Mouse (Mus musculus) intestine, embryonic 15.5 days (tissue): ENCODE measurements at regions not wholly inside any gene's neighbourhood (a gene's known extent, or its start where the extent isn't known, plus 50 kb on each side); places are given as distances from the start of the nearest gene placed in this dataset.
"Not testable (repeated sequence)": the region's sequence is repeated elsewhere in the genome, so short reads cannot be mapped to it uniquely, and the experiment has no call there.

Experiments used
- ATAC-seq: fragments of 200-750 bp; cut with Nextera tagmentation; 2 replicates; pipeline ENCODE4 v1.8.0; 2017; ENCODE audit warnings: moderate TSS enrichment, moderate library complexity
- H3K27ac ChIP-seq: fragments of 300-500 bp; sonication (generic); 2 replicates; pipeline ENCODE4 v1.5.1; 2015; ENCODE audit warnings: mild to moderate bottlenecking, inconsistent platforms
- H3K27me3 ChIP-seq: fragments of 300-500 bp; sonication (generic); replicated peaks from 2 replicates; pipeline ENCODE4 v1.6.1; 2015; ENCODE audit warnings: inconsistent platforms
- H3K36me3 ChIP-seq: fragments of 300-500 bp; sonication (generic); 2 replicates; pipeline ENCODE4 v1.6.1; 2015; ENCODE audit warnings: inconsistent platforms
- H3K4me1 ChIP-seq: fragments of 300-500 bp; sonication (generic); replicated peaks from 2 replicates; pipeline ENCODE4 v1.6.1; 2015; ENCODE audit warnings: inconsistent platforms
- H3K4me2 ChIP-seq: fragments of 300-500 bp; sonication (generic); replicated peaks from 2 replicates; pipeline ENCODE4 v1.6.1; 2015; ENCODE audit warnings: mild to moderate bottlenecking, inconsistent platforms
- H3K4me3 ChIP-seq: fragments of 300-500 bp; sonication (generic); replicated peaks from 2 replicates; pipeline ENCODE4 v1.5.1; 2015; ENCODE audit warnings: inconsistent platforms
- H3K9ac ChIP-seq: fragments of 300-500 bp; sonication (generic); 2 replicates; pipeline ENCODE4 v1.6.1; 2015; ENCODE audit warnings: inconsistent platforms
- H3K9me3 ChIP-seq: fragments of 300-500 bp; sonication (generic); 2 replicates; pipeline ENCODE4 v1.6.1; 2016; ENCODE audit warnings: inconsistent platforms
- WGBS: fragments of 180-500 bp; shearing (Covaris S2); methylation state at CpG from one replicate; pipeline ENCODE4 v1.1.7; 2015; 5-methylcytosine and 5-hydroxymethylcytosine counted together

DNA sequence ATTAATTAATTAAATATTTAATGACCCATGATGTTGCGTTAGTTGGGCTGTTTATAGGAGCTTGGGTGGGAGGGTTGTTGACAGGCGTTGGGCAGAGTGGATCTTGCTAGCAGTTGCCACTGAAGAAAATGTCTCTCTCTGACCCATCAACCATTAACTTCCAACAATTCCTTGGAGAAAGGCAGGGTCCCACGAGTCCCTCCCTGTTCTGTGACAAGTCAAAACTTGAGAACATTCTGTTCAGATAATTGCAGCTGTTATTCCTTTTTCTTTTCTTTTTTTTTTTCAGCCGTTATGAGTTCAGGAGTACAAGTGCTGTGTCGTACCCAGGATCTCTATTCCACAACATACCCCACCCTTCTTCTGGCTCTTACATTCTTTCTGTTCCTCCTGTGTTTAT lies 59.8 kb upstream of the Tnfrsf21 start:
- no peaks in the 10 kb centered on the region for H3K9me3 ChIP-seq
- no peaks in the 10 kb centered on the region for H3K36me3 ChIP-seq
- no peaks in the 10 kb centered on the region for H3K27me3 ChIP-seq
- H3K4me1 ChIP-seq, result no peaks in the 10 kb centered on the region
- ATAC-seq, result no peak
- WGBS, result 61% methylated on average over 5 of the region's 5 CpGs
- no peak overlapping the region for H3K4me3 ChIP-seq
- no peak overlapping the region for H3K4me2 ChIP-seq
- no peak overlapping the region for H3K9ac ChIP-seq
- no peak overlapping the region for H3K27ac ChIP-seq

DNA sequence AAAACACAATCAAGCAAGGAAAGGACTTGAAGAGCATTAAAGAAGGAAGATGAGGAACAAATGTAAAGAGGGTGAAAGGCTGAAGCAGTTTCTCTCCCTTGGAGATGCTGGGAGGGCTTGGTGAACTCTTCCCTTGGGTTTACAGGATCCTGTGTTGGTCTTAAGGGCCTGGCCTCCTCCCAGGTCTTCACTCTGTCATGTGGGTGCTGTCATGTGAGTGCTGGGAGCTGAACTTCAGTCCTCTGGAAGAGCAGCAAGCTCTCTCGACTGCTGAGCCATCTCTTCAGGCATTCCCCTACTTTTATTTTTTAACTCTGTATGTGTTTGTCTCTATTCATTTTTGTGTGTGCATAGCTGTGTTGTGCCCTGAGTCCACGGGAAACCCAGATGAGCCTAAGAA lies 61.6 kb upstream of the Tnfrsf21 start:
- no peak overlapping the region for H3K9ac ChIP-seq
- no peak overlapping the region for H3K4me3 ChIP-seq
- no peak overlapping the region for H3K4me2 ChIP-seq
- ATAC-seq, result no peak
- H3K27me3 ChIP-seq, result no peaks in the 10 kb centered on the region
- 40% methylated on average over 2 of the region's 2 CpGs for WGBS
- H3K27ac ChIP-seq, result no peak overlapping the region
- H3K36me3 ChIP-seq, result no peaks in the 10 kb centered on the region
- no peaks in the 10 kb centered on the region for H3K9me3 ChIP-seq
- no peaks in the 10 kb centered on the region for H3K4me1 ChIP-seq

DNA sequence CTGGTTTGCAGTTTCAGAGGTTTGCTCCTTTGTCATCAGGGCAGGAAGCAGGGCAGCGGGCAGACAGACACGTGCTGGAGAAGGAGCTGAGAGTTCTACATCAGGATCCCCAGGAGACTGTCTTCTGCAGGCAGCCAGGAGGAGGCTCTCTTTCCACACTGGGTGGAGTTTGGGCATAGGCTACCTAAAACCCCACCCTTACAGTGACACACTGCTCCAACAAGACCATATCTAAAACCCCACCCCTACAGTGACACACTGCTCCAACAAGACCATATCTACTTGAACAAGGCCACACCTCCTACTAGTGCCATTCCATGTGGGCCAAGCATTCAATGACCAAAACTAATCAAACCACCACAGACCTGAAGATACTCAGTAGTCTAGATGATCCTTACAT lies 68.0 kb upstream of the Cd2ap start:
- H3K27me3 ChIP-seq, result no peaks in the 10 kb centered on the region
- H3K9me3 ChIP-seq, result no peaks in the 10 kb centered on the region
- H3K9ac ChIP-seq, result no peak overlapping the region
- no peak overlapping the region for H3K4me2 ChIP-seq
- H3K36me3 ChIP-seq, result no peaks in the 10 kb centered on the region
- H3K4me1 ChIP-seq, result no peaks in the 10 kb centered on the region
- ATAC-seq, result no peak
- H3K27ac ChIP-seq, result no peak overlapping the region
- 89% methylated on average over 2 of the region's 2 CpGs for WGBS
- H3K4me3 ChIP-seq, result no peak overlapping the region

DNA sequence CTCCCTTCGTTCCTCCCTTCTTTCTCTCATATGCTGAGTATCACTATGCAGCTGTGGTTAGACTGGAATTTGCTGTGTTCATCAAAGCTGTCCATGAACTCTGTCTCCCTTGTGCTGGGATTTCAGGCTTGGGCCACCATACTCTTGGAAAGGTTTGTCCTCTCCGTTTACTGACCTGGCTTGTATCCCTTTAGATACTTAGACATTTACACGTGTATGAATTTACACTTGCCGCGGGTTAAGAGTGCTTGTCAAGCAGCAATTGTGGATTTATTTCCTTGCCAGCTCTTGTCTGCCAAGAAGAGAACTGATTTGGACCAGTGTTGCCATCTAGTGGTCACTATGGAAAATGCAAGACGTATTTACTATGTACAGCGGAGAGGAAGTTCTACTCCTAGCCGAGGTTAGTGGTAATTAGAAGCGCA lies 66.8 kb upstream of the Cd2ap start:
- Histone ChIP-seq H3K4me3 (no peak overlapping the region), H3K36me3 (no peaks in the 10 kb centered on the region), H3K4me2 (peak overlapping the region; percentile 39), H3K27me3 (no peaks in the 10 kb centered on the region), H3K27ac (no peak overlapping the region), H3K9ac (no peak overlapping the region), H3K9me3 (no peaks in the 10 kb centered on the region), H3K4me1 (no peaks in the 10 kb centered on the region)
- WGBS, result 4% methylated on average over 9 of the region's 9 CpGs
- ATAC-seq, result peak; percentile 67

DNA sequence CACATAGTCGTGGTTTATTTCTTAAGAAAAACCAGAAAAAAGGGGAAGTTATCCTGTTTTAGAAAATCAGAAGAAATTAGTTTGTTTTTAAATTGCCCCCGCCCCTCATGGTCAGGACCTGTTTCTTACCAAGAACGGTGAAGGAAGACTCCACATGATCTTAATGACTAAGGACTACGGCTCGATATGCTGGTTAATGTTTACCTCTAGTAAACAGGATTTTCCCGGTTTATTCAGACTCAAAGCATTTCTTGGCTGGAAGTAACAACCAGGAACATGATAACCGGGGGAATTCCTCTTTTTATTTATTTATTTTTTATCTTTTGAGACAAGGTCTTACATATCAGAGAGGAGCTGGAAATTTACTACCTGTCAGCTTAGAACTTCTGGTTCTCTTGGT lies 63.0 kb upstream of the Cd2ap start:
- no peaks in the 10 kb centered on the region for H3K4me1 ChIP-seq
- H3K4me2 ChIP-seq, result no peak overlapping the region
- H3K4me3 ChIP-seq, result no peak overlapping the region
- 42% methylated on average over 7 of the region's 7 CpGs for WGBS
- H3K27ac ChIP-seq, result no peak overlapping the region
- no peak overlapping the region for H3K9ac ChIP-seq
- H3K27me3 ChIP-seq, result no peaks in the 10 kb centered on the region
- peak; percentile 75 for ATAC-seq
- no peaks in the 10 kb centered on the region for H3K9me3 ChIP-seq
- no peaks in the 10 kb centered on the region for H3K36me3 ChIP-seq

DNA sequence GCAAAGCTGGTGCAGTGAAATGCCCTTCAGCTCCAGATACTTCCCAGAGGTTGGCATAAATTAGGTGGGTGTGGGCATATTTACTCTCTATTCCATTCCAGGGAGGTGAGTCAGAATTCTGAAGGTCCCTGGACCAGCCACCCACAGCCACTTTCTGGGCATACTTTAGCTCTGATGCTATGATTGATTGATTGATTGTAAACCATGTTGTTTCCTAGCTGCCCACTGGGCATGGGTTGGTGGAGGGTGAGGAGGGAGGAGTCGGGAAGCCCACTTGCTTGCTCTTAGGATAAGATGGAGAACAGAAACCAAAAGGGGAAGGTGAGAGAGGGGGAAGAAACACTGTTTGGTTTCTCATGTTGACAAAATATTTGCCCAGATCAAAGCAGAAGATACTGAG lies 62.1 kb upstream of the Cd2ap start:
- 0 out of 2 replicates have a peak, but pooled peaks have one; percentile 9 for ATAC-seq
- H3K27me3 ChIP-seq, result no peaks in the 10 kb centered on the region
- no peak overlapping the region for H3K27ac ChIP-seq
- H3K9ac ChIP-seq, result no peak overlapping the region
- H3K9me3 ChIP-seq, result no peaks in the 10 kb centered on the region
- no peaks in the 10 kb centered on the region for H3K4me1 ChIP-seq
- H3K36me3 ChIP-seq, result no peaks in the 10 kb centered on the region
- no peak overlapping the region for H3K4me2 ChIP-seq
- WGBS, result 50% methylated on average over 1 of the region's 1 CpGs
- no peak overlapping the region for H3K4me3 ChIP-seq

DNA sequence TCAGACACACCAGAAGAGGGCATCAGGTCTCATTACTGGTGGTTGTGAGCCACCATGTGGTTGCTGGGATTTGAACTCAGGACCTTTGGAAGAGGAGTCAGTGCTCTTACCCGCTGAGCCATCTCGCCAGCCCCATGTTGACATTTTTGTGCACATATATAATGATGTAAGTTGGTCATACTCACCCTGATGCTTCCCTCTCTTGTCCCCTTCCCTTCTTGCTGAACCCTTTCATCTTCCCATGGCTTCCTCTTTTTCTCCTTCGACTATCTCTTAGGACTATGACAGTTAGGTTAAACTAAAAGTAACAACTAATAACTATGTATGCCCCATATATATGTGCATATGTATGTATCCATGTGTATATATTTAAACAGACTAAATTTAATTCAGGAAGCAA lies 61.0 kb upstream of the Cd2ap start:
- not testable (repeated sequence) for ATAC-seq, H3K4me2 ChIP-seq, H3K9ac ChIP-seq, H3K27me3 ChIP-seq, H3K4me3 ChIP-seq, H3K4me1 ChIP-seq, H3K27ac ChIP-seq, H3K36me3 ChIP-seq, H3K9me3 ChIP-seq
- WGBS, result 87% methylated on average over 3 of the region's 3 CpGs

DNA sequence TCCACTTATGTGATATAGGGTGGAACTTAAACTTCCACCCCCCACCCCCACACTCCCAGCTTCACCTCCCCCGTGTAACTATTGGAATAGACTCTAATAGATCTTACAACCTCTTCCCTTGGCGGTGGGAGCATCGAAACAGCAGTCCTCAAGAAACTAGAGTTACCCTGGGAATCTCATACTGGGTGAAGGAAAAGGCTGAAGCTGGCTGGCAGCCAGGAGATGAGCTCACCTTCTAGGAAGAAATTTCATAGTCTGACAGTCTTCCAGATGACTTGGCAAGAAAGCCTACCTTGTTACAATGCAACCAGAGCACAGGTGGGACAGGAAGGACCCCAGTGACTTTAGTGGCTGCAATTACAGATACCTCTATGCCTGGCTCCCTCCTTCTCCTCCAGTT lies 57.6 kb upstream of the Cd2ap start:
- Histone ChIP-seq H3K4me1 (0 out of 2 replicates have a peak, but pooled peaks cover 3% of the 10 kb centered on the region), H3K27ac (peak overlapping the region; percentile 36; the same call in 1 of the 2 replicates), H3K4me2 (no peak overlapping the region), H3K9ac (no peak overlapping the region), H3K27me3 (no peaks in the 10 kb centered on the region), H3K9me3 (no peaks in the 10 kb centered on the region), H3K4me3 (no peak overlapping the region), H3K36me3 (no peaks in the 10 kb centered on the region)
- ATAC-seq, result peak; percentile 21
- 30% methylated on average over 3 of the region's 3 CpGs for WGBS

DNA sequence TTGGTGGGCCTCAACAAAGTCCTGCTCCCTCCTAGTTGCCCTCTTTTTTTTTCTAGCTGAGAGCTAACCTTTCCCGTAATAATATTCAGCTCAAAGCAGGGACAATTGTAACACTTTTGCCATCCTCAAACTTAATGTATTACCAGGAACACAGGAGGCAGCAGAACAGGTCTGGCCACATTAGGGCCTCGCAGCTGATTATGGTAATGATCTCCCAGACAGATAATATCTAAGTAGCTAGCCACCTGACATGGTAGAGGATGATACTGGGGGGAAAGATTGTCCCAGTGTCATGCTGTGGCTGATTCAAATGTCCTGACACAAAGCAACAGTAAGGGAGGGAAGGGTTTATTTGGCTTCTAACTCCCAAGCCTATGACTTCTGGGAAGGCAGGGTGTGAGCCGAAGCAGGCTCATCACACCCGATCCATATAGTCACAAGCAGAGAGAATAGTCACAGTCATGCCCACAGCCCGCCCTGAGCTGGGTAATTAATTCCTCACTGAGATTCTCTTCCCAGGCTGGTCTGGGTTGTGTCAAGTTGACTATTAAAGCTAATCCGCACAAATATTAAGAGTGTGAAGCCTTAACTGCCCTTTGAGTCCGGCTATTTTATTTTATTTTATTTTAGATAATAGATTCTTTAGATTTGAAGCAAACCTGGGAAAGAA lies 57.0 kb upstream of the Cd2ap start:
- ATAC-seq, result peak; percentile 72
- Histone ChIP-seq H3K36me3 (no peaks in the 10 kb centered on the region), H3K9me3 (no peaks in the 10 kb centered on the region), H3K27me3 (no peaks in the 10 kb centered on the region), H3K9ac (no peak overlapping the region), H3K4me3 (no peak overlapping the region), H3K4me1 (0 out of 2 replicates have a peak, but pooled peaks cover 3% of the 10 kb centered on the region), H3K4me2 (no peak overlapping the region), H3K27ac (peak overlapping the region; percentile 36; the same call in 1 of the 2 replicates)
- 31% methylated on average over 7 of the region's 7 CpGs for WGBS

DNA sequence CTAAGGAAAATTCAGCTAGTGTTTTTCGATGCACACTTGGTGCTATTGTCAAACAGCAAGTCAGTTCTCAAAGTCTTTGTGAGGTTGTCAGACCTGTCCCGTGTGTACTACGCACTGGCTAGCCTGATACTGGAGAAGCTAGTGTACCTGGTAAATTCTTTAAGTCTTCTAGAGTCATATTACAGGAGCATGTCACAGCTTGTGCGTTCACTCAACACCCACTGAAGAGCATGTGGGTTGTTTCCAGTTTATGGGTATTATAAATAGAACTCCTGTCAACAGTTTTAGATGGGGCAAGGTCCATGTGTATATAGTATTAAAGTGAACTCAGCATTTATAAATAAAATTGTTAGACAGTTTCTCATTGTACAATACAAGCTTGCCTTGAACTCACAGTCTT lies 50.9 kb upstream of the Cd2ap start:
- Histone ChIP-seq H3K9me3 (no peaks in the 10 kb centered on the region), H3K9ac (no peak overlapping the region), H3K27ac (no peak overlapping the region), H3K27me3 (no peaks in the 10 kb centered on the region), H3K4me3 (no peak overlapping the region), H3K4me2 (no peak overlapping the region), H3K4me1 (no peaks in the 10 kb centered on the region), H3K36me3 (no peaks in the 10 kb centered on the region)
- 0 out of 2 replicates have a peak, but pooled peaks have one; percentile 21 for ATAC-seq
- 73% methylated on average over 4 of the region's 4 CpGs for WGBS
